Mouse (Mus musculus) left cerebral cortex, adult 2 months (tissue): ENCODE data around the gene Fndc3b. TPM values are rescaled to one million over a fixed set of nuclear protein-coding genes. Genes with fewer than 3 reads are reported as not detected.

ENCODE experiments used
- DNase-seq, 2 experiments: peaks; one replicate each; pipeline ENCODE4 v3.0.0; 2021 to 2022; ENCODE audit warnings: low spot score in 2 of 2, mixed read lengths in 1 of 2; ENCODE audit errors: extremely low spot score in 1 of 2
- H3K27ac ChIP-seq: fragments of 200-600 bp; 2 replicates; pipeline ENCODE4 v1.8.1; 2022
- H3K4me3 ChIP-seq: fragments of 200-600 bp; 2 replicates; pipeline ENCODE4 v1.8.1; 2022
- CTCF ChIP-seq: fragments of 200-600 bp; IDR thresholded peaks from 2 replicates; pipeline ENCODE4 v1.8.1; 2022; ENCODE audit warnings: antibody characterized with exemption, mild to moderate bottlenecking, moderate library complexity
- intact Hi-C: fragments of 180-260 bp; cut with DNase I; formaldehyde crosslinking; loops from one replicate; pipeline ENCODE4 v1.15.1; 2025
- total RNA-seq, 2 experiments: library from RNA; stranded (reverse); gene quantifications; 2 replicates each; pipeline ENCODE4 v1.2.3; 2021

Gene Fndc3b
- total RNA-seq, 2 experiments from 2014 or later: 25.1 to 27.7 TPM

DNA sequence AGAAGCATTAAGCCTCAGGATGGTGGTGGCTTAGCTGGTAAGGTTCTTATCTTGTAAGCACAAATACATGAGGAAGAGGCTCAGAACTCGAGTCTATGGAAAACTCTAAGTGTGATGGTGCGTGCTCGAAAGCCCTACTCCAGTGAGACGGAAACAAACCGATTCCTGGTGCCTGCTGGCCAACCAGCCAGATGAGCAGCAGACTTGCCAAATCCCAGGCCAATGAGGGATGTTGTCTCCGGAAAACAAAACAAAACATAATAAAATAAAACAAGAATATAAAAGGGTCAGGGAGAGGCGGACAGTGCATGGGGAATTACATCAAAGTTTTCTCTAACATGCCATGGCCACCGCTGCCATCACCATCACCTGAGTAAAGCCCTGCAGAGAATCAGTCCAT lies 84.8 kb downstream of the Fndc3b start:
- Histone ChIP-seq H3K27ac (no peak overlapping the region), H3K4me3 (no peak overlapping the region)
- DNase-seq: no peak
- intact Hi-C loops: no loop called here
- TF ChIP-seq CTCF: no peak

DNA sequence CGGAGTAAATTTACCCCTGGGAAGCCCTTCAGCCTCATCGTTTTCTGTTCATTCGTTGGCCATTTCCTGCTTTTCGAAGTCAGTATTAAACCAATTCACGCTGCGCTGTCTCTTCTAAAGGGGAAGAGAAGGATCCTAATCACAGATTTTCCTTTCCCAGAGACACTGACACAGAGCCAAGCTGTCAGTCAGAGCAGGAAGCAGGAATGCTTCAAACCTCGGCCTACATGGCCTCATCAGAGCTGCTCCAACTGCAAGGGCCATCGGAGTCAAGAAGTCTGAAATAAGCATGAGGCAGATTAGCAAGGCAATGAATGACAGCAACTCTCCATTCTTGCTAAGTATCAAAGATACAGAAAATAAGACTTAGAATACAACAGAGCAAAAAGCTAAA lies 85.5 kb downstream of the Fndc3b start:
- H3K27ac ChIP-seq: no peak overlapping the region
- no peak for TF ChIP-seq CTCF
- DNase-seq: no peak
- intact Hi-C loops: no loop called here
- no peak overlapping the region for H3K4me3 ChIP-seq

- Histone ChIP-seq H3K4me3 (no peak overlapping the region), H3K27ac (no peak overlapping the region)
- no peak for TF ChIP-seq CTCF
- DNase-seq: no peak
- intact Hi-C loops: no loop called here
Observed at GRCm38 (mm10) chr3:27624974-27625591, 86.0 kb downstream of the Fndc3b start.

DNA sequence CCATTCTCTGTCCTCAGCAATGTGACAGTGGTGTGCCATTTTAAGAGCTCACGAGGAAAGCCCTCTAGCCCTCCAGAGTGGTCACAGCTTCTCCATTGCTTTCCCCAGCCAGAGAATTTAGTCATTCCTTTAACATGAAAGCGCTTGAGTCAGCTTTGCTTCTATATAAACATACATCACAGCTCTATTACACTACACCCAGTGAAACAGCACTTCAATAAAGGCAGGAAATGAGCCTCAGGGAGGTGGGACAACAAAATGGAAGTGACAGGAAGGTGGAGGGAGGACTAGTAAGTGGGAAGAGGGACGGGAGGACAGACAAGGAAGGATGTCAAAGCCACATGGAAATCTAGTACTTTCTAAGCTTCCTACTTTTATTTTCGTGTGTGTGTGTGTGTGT lies 88.7 kb downstream of the Fndc3b start:
- DNase-seq: no peak
- TF ChIP-seq CTCF: no peak
- Histone ChIP-seq H3K4me3 (no peak overlapping the region), H3K27ac (no peak overlapping the region)
- intact Hi-C loops: no loop called here

DNA sequence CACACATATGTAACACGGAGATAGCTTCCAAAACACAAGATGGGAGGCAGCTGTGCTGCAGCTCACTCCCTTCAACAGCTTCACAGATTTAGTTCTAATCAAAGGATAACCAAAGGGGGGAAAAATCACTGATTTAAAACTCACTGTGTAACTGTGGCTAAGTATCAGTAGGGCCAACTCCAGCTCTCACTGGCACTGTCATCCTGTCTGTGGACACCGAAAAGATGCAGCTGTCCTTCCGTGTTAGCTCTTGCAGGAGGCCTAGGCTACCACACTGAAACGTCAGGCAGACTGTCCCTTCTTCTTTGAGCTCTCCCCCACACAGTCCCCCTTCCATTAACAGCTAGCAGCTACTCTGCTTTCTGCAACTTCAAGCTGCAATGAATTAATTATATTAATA lies 89.9 kb downstream of the Fndc3b start:
- H3K27ac ChIP-seq: no peak overlapping the region
- no peak for TF ChIP-seq CTCF
- no peak for DNase-seq
- intact Hi-C loops: no loop called here
- no peak overlapping the region for H3K4me3 ChIP-seq

DNA sequence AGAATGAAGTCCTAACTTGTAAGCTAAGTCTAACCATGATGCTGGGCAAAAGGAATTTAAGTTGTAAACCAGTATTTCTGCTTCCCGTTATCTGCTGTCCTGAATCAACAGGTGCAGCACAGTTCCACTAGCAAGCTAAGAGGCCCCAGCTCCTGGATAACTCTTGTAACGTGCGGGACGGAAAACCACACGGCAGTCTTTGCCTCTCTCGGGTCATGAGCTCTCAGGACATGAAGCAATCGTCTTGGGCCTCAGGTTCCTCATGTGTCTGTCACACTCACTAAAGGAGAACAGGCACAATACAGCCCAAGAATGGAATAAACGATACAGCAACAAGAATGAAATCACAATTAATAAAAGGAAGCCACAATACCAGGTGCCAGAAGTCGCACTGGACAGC lies 93.4 kb downstream of the Fndc3b start:
- H3K27ac ChIP-seq: no peak overlapping the region
- DNase-seq: no peak
- H3K4me3 ChIP-seq: no peak overlapping the region
- intact Hi-C loops: no loop called here
- TF ChIP-seq CTCF: no peak

GRCm38 (mm10) chr3:27617237-27617499 lies 93.9 kb downstream of the Fndc3b start:
- no peak for TF ChIP-seq CTCF
- H3K27ac ChIP-seq: no peak overlapping the region
- no peak for DNase-seq
- no peak overlapping the region for H3K4me3 ChIP-seq
- intact Hi-C loops: no loop called here

- no peak overlapping the region for H3K4me3 ChIP-seq
- no peak for DNase-seq
- intact Hi-C loops: no loop called here
- no peak for TF ChIP-seq CTCF
- no peak overlapping the region for H3K27ac ChIP-seq
Observed at GRCm38 (mm10) chr3:27616421-27617236, 94.5 kb downstream of the Fndc3b start.

DNA sequence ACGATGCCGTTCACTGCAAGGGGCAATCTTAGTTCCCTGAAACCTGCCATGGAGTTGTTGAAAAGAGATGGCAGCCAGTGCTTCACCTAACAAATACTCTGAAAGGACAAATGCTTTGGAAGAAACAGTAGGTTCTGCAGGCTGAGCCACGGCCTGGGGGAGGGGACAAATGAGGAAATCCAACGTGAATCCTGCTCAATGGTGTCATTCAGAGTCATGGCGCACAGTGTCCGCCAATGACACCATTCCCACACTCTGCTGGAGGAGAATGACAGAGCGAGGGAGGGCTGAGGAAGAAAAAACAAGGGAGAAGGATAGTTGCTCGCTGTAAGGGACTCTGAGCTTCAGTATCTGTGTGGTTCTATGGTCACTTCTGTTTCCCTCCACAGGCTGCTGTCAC lies 95.6 kb downstream of the Fndc3b start:
- intact Hi-C loops: no loop called here
- Histone ChIP-seq H3K4me3 (no peak overlapping the region), H3K27ac (no peak overlapping the region)
- TF ChIP-seq CTCF: no peak
- DNase-seq: no peak

GRCm38 (mm10) chr3:27613828-27614227 lies 97.3 kb downstream of the Fndc3b start:
- Histone ChIP-seq H3K4me3 (no peak overlapping the region), H3K27ac (no peak overlapping the region)
- DNase-seq: no peak
- intact Hi-C loops: no loop called here
- TF ChIP-seq CTCF: no peak

GRCm38 (mm10) chr3:27613011-27613410 lies 98.1 kb downstream of the Fndc3b start:
- Histone ChIP-seq H3K4me3 (no peak overlapping the region), H3K27ac (no peak overlapping the region)
- no peak for TF ChIP-seq CTCF
- DNase-seq: no peak
- intact Hi-C loops: no loop called here

DNA sequence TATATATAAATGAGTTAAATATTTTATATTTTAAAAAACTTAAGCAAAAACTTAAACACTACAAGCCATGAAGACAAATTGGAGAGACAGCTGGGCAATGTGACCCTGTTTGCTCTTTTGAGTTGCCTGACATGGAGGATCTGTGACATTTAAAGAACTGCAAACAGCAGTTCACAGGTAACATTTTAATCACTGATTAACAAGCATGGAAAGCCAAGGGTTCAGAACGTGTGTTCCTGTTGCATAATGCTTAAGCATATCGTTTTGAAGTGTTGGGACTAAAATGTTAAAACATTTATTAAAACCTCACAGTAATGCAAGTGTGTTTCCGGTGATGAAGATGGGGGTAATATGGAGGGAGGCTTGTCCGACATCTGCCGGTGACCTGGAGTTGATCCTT lies 99.1 kb downstream of the Fndc3b start:
- TF ChIP-seq CTCF: no peak
- no peak for DNase-seq
- intact Hi-C loops: no loop called here
- Histone ChIP-seq H3K4me3 (no peak overlapping the region), H3K27ac (no peak overlapping the region)

DNA sequence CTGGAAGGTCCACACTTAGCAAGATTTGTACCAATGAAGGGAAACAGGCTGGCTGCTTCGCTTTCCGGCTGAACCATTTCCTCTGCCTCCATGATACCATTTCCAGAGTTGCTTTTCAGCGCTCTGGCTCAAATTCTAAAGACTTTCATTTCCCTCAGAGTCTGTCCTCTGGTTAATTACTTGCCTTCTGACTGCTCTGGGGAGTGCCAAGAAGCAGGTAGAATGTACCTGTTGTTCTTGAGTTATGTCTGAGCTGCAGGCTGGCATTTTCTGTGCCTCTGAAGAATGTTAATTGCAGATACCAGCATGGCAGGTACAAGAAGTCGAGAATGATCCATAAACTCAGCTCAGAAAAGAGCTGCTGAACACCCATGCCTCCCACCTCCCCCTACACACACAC lies 100.6 kb downstream of the Fndc3b start:
- H3K4me3 ChIP-seq: no peak overlapping the region
- intact Hi-C loops: no loop called here
- TF ChIP-seq CTCF: no peak
- H3K27ac ChIP-seq: no peak overlapping the region
- no peak for DNase-seq
